Mouse (Mus musculus): ENCODE measurements around the gene Tbx10. TPM values are rescaled to one million over a fixed set of nuclear protein-coding genes. Genes with fewer than 3 reads are reported as not detected.

Gene Tbx10
- polyA plus RNA-seq, 1 experiment from 2014 or later = not detected

DNA sequence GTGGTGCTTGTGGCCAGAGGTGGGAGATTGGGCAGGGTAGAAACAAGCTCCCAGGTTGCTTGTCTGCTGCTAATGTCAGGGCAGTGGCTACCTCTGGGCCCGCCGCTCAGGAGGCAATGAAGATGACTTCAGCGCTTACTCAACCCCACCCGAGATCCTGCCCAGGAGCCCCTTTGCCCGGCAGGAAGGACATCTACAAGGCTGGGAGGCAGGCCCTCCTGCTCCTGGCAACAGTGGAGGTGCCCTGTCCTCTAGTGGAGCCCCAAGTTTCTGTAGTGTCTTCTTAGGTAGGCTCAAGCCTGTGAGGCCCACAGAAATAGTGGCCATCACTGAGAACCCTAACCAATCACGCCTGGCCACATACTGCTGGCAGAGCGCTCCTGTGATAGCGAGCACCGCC, 12.5 kb downstream of the Tbx10 start:
- 82% methylated on average over 9 of the region's 9 CpGs for WGBS

DNA sequence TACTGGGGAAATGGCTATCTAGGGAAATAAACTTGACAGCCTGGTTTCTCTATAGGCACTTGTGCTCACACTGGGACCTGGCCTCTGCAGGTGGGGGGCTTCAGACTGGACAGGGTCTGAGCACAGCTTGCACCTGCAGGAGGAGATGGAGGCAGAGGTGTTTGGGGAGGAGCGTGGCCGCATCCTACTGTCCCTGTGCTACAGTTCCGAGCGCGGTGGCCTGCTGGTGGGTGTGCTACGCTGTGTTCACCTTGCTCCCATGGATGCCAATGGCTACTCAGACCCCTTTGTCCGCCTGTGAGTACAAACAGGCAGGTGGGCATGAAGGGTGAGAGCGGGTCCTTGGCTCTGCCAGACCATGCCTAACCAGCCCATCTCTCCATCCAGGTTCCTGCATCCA, 13.4 kb downstream of the Tbx10 start:
- Histone ChIP-seq H3K36me3 (ENCODE audit: control insufficient read depth, insufficient read depth) (peaks cover 7% of the 10 kb centered on the region), H3K4me3 (replicated peaks; ENCODE audit: low read length) (no peak overlapping the region), H3K9me3 (ENCODE audit: control insufficient read depth, low read length) (no peaks in the 10 kb centered on the region), H3K27ac (ENCODE audit: low read length) (no peak overlapping the region), H3K4me2 (ENCODE audit: low read length) (no peak overlapping the region), H3K9ac (replicated peaks; ENCODE audit: low read depth, low read length) (no peak overlapping the region), H3K27me3 (replicated peaks; ENCODE audit: control insufficient read depth, insufficient read depth, low read length) (no peaks in the 10 kb centered on the region), H3K4me1 (replicated peaks; ENCODE audit: control insufficient read depth, insufficient read depth, low read length) (peaks cover 9% of the 10 kb centered on the region)
- ATAC-seq = no peak
- 93% methylated on average over 8 of the region's 8 CpGs for WGBS

More for the DNA sequence above, 12.5 kb downstream of the Tbx10 start:
- Histone ChIP-seq H3K27me3 (replicated peaks; ENCODE audit: control insufficient read depth, insufficient read depth, low read length) (no peaks in the 10 kb centered on the region), H3K4me3 (replicated peaks; ENCODE audit: low read length) (no peak overlapping the region), H3K9ac (replicated peaks; ENCODE audit: low read depth, low read length) (no peak overlapping the region), H3K4me2 (ENCODE audit: low read length) (no peak overlapping the region), H3K27ac (ENCODE audit: low read length) (no peak overlapping the region), H3K4me1 (replicated peaks; ENCODE audit: control insufficient read depth, insufficient read depth, low read length) (peaks cover 8% of the 10 kb centered on the region), H3K36me3 (ENCODE audit: control insufficient read depth, insufficient read depth) (peaks cover 7% of the 10 kb centered on the region), H3K9me3 (ENCODE audit: control insufficient read depth, low read length) (no peaks in the 10 kb centered on the region)
- ATAC-seq = no peak

DNA sequence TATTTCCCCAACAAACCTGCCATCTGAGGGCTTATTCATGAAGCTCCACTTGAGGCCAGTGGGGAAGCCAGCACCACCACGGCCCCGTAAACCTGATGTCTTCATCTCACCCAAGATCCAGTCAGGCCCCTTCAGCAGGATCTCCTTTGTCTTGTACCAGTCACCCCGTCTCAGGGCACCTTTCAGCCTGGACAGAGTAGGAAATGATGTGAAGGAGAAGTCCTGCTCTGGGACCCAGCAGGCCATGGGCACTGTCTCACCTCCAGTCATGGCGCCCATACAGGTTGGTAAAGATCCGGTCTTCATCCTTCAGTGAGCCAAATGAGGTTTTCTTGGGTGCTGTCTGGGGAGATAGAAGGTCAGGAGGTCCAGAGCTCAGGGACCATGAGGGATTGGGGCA, 18.5 kb downstream of the Tbx10 start:
- no peak for ATAC-seq
- Histone ChIP-seq H3K4me2 (ENCODE audit: low read length) (no peak overlapping the region), H3K27ac (ENCODE audit: low read length) (no peak overlapping the region)

DNA sequence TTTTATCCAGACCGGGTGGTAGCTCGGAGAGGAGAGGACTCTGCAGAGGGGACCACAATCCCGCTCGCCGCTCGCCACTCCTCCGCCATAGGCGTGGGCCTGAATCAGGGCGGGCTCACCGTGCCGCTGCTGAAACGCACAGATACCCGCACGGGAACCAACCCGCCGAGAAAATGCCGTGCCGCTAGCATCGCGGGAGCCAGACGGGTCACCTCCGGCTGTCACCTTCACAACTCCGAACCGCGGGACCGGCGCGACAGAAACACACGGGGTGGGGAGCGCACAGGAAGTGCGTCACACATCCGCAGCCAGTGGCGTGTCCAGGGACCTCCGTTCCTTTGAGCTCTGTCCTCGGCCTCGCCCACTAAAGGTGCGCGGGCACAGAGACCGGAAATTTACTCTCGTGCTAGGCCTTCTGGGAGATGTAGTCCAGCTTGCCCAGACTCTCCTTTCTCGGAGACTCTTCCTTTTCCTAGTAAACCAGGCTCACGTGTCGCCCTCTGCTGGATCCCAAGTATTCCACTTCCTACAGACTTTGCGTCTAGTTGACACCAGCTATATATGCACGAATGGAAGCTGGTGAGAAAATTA, 20.0 kb downstream of the Tbx10 start, which contains the start of gene Ndufv1:
Gene Ndufv1, minus strand, starts transcription at position 375 of the 591 bp plus-strand sequence.
- H3K27ac ChIP-seq (ENCODE audit: low read length) = peak within 1 kb of the TSS; percentile 45
- peak within 1 kb of the TSS; percentile 73 for H3K9ac ChIP-seq (replicated peaks; ENCODE audit: low read depth, low read length)
- H3K4me1 ChIP-seq (replicated peaks; ENCODE audit: control insufficient read depth, insufficient read depth, low read length) = peaks cover 13% of the 10 kb centered on the region
- no peaks in the 10 kb centered on the region for H3K27me3 ChIP-seq (replicated peaks; ENCODE audit: control insufficient read depth, insufficient read depth, low read length)
- H3K9me3 ChIP-seq (ENCODE audit: control insufficient read depth, low read length) = no peaks in the 10 kb centered on the region
- peak; percentile 100 for ATAC-seq
- H3K4me3 ChIP-seq (replicated peaks; ENCODE audit: low read length) = peak within 1 kb of the TSS; percentile 85
- H3K4me2 ChIP-seq (ENCODE audit: low read length) = peak within 1 kb of the TSS; percentile 78
- peaks cover 5% of the 10 kb centered on the region; the same call in 1 of the 2 replicates for H3K36me3 ChIP-seq (ENCODE audit: control insufficient read depth, insufficient read depth)
- under 1% methylated on average over 45 of the region's 45 CpGs for WGBS

More for the DNA sequence above, 18.5 kb downstream of the Tbx10 start:
- no peak overlapping the region for H3K9ac ChIP-seq (replicated peaks; ENCODE audit: low read depth, low read length)
- no peak overlapping the region for H3K4me3 ChIP-seq (replicated peaks; ENCODE audit: low read length)
- no peaks in the 10 kb centered on the region for H3K27me3 ChIP-seq (replicated peaks; ENCODE audit: control insufficient read depth, insufficient read depth, low read length)
- peaks cover 13% of the 10 kb centered on the region for H3K4me1 ChIP-seq (replicated peaks; ENCODE audit: control insufficient read depth, insufficient read depth, low read length)
- WGBS = 94% methylated on average over 5 of the region's 5 CpGs
- peaks cover 9% of the 10 kb centered on the region for H3K36me3 ChIP-seq (ENCODE audit: control insufficient read depth, insufficient read depth)
- no peaks in the 10 kb centered on the region for H3K9me3 ChIP-seq (ENCODE audit: control insufficient read depth, low read length)

DNA sequence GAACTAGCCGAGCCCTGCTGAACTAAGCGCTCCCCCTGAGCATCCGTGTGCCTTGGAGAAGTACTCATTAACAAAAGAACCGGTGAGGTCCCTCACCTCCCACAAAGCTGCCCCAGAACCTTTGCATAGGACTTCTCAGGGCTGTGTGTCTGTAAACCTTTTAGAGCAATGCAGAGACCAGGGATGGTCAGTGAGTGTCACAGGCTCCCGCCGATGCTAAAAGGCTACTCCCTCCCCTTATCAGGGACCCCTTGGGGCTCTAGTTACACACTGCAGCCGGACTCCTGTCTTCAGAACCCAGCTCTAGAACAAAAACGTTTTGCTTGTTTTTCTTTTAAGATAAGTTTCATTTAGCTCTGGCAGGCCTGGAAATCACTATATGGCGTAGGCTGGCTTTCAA, 20.5 kb downstream of the Tbx10 start:
- 0 out of 2 replicates have a peak overlapping the region, but pooled peaks have one; percentile 15 for H3K9ac ChIP-seq (replicated peaks; ENCODE audit: low read depth, low read length)
- peak overlapping the region; percentile 85 for H3K4me3 ChIP-seq (replicated peaks; ENCODE audit: low read length)
- ATAC-seq = no peak
- no peaks in the 10 kb centered on the region for H3K9me3 ChIP-seq (ENCODE audit: control insufficient read depth, low read length)
- H3K27me3 ChIP-seq (replicated peaks; ENCODE audit: control insufficient read depth, insufficient read depth, low read length) = no peaks in the 10 kb centered on the region
- H3K4me1 ChIP-seq (replicated peaks; ENCODE audit: control insufficient read depth, insufficient read depth, low read length) = peaks cover 13% of the 10 kb centered on the region
- H3K4me2 ChIP-seq (ENCODE audit: low read length) = peak overlapping the region; percentile 48
- H3K27ac ChIP-seq (ENCODE audit: low read length) = no peak overlapping the region
- H3K36me3 ChIP-seq (ENCODE audit: control insufficient read depth, insufficient read depth) = peaks cover 5% of the 10 kb centered on the region; the same call in 1 of the 2 replicates
- 24% methylated on average over 9 of the region's 9 CpGs for WGBS

DNA sequence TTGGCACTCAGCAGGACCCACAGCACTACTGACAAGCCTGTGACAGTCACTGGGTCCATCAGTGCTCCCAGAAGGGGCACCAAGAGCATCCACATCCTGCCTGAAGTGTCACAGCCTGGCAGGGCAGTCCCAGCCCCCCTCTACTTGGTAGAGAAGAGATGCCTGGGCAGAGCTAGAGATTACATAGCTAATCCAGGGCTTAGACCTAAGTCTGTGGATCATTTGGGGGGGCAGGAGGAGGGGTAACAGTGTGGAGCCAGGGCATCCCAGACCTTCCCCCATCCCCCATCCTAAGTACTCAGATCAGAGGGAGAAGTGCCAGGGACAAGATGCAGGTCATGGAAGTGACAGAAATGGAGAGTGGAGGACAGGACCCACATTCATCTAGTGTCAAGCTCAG, 22.2 kb downstream of the Tbx10 start:
- no peaks in the 10 kb centered on the region for H3K27me3 ChIP-seq (replicated peaks; ENCODE audit: control insufficient read depth, insufficient read depth, low read length)
- 0 out of 2 replicates have a peak, but pooled peaks cover 2% of the 10 kb centered on the region for H3K36me3 ChIP-seq (ENCODE audit: control insufficient read depth, insufficient read depth)
- no peaks in the 10 kb centered on the region for H3K9me3 ChIP-seq (ENCODE audit: control insufficient read depth, low read length)
- no peak for ATAC-seq
- no peak overlapping the region for H3K4me2 ChIP-seq (ENCODE audit: low read length)
- no peak overlapping the region for H3K27ac ChIP-seq (ENCODE audit: low read length)
- H3K9ac ChIP-seq (replicated peaks; ENCODE audit: low read depth, low read length) = no peak overlapping the region
- peaks cover 18% of the 10 kb centered on the region for H3K4me1 ChIP-seq (replicated peaks; ENCODE audit: control insufficient read depth, insufficient read depth, low read length)
- no peak overlapping the region for H3K4me3 ChIP-seq (replicated peaks; ENCODE audit: low read length)

DNA sequence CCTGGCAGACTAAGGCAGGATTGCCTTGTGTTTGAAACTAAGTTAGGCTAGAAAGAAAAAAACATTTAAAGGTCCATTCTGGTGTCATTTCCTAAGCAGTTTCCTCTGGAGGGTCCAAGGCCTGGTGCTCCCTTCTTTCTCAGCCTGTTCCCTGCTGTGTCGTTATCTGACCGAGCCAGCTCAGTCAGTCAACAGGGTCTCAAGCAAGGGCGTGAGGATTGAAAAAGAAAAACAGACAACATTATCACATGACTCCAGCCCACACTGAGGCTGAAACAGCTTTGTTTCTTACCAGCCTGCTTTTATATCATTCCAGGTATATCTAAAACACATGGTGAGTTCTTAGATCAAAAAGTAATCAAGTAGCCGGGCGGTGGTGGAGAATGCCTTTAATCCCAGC, 23.1 kb downstream of the Tbx10 start:
- no peak overlapping the region for H3K9ac ChIP-seq (replicated peaks; ENCODE audit: low read depth, low read length)
- H3K4me1 ChIP-seq (replicated peaks; ENCODE audit: control insufficient read depth, insufficient read depth, low read length) = peaks cover 18% of the 10 kb centered on the region
- no peak overlapping the region for H3K4me2 ChIP-seq (ENCODE audit: low read length)
- WGBS = 61% methylated on average over 5 of the region's 5 CpGs
- no peaks in the 10 kb centered on the region for H3K27me3 ChIP-seq (replicated peaks; ENCODE audit: control insufficient read depth, insufficient read depth, low read length)
- H3K9me3 ChIP-seq (ENCODE audit: control insufficient read depth, low read length) = no peaks in the 10 kb centered on the region
- no peak overlapping the region for H3K27ac ChIP-seq (ENCODE audit: low read length)
- no peak overlapping the region for H3K4me3 ChIP-seq (replicated peaks; ENCODE audit: low read length)
- no peak for ATAC-seq
- H3K36me3 ChIP-seq (ENCODE audit: control insufficient read depth, insufficient read depth) = 0 out of 2 replicates have a peak, but pooled peaks cover 2% of the 10 kb centered on the region

DNA sequence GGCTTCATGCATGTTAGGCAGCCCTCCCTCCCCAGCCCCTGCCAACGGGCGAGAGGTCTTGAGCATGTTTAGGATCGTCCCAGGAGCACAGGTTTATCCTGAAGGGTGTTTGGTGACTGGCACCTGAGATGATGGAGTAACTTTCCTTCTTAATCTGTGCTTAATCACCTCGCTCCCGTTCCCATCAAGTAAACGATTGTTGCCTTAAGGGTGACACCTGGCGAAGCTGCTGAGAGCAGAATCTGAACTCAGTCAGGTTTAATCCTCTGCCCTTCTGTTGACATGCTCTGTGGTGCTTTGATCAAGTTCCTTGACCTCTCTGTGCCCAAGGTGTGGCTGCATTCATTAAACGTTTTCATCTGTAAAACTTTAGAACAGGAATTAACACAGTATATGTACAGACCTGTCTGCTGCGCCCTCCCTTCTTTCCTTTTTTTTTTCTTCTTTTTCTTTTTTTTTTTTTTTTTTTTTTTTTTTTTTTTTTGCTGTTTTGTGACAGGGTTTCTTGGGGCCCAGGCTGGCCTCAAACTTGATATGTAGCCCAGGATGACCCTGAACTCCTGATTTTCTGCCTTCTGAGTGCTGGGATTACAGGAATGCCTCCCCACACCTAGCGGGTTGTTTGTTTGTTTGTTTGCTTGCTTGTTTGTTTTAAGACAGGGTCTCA, 25.5 kb downstream of the Tbx10 start:
- H3K4me3 ChIP-seq (replicated peaks; ENCODE audit: low read length) = no peak overlapping the region
- H3K4me1 ChIP-seq (replicated peaks; ENCODE audit: control insufficient read depth, insufficient read depth, low read length) = peaks cover 5% of the 10 kb centered on the region; the same call in 1 of the 2 replicates
- no peak overlapping the region for H3K4me2 ChIP-seq (ENCODE audit: low read length)
- H3K27ac ChIP-seq (ENCODE audit: low read length) = no peak overlapping the region
- 66% methylated on average over 10 of the region's 10 CpGs for WGBS
- H3K27me3 ChIP-seq (replicated peaks; ENCODE audit: control insufficient read depth, insufficient read depth, low read length) = no peaks in the 10 kb centered on the region
- H3K9me3 ChIP-seq (ENCODE audit: control insufficient read depth, low read length) = no peaks in the 10 kb centered on the region
- no peaks in the 10 kb centered on the region for H3K36me3 ChIP-seq (ENCODE audit: control insufficient read depth, insufficient read depth)
- H3K9ac ChIP-seq (replicated peaks; ENCODE audit: low read depth, low read length) = no peak overlapping the region
- ATAC-seq = no peak

DNA sequence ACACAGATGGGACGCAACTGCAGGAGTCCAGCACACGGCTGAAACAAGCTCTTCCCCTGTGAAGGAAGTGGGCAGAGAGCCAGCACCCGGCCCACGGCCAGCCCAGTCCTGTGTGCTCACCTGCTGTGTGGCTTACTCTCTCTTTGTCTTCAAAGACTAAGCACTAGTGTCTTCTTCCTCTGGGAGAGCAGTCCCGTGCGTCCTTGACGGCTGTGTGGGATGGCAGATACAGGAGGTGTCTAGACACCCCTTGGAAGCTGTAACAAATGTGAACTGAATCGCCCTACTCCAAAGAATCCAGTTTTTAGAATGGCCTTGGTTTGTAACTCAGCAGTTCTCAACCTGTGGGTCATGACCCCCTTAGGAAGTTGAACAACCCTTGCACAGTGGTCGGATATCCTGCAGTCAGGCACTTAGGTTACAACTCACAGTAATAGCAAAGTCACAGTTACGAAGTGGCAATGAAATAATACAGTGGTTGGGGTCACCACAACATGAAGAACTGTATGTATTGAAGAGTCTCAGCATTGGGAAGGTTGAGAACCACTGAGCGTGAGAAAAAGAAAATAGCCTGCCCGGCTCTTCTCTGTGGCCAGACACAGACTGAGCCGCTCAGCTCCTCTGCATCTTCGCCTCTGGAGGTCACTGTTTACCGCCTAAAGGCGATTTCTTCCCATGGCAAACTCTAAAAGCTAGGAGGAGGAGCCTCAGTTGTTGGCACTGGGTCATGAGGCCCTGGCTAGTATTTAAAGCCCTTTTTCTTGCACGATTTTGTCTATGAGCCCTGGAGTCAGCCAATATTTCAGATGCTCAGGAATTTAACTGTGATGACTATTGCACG, 26.4 kb downstream of the Tbx10 start:
- Histone ChIP-seq H3K4me3 (replicated peaks; ENCODE audit: low read length) (no peak overlapping the region), H3K4me1 (replicated peaks; ENCODE audit: control insufficient read depth, insufficient read depth, low read length) (peaks cover 5% of the 10 kb centered on the region; the same call in 1 of the 2 replicates), H3K4me2 (ENCODE audit: low read length) (no peak overlapping the region), H3K27ac (ENCODE audit: low read length) (no peak overlapping the region), H3K9me3 (ENCODE audit: control insufficient read depth, low read length) (no peaks in the 10 kb centered on the region), H3K36me3 (ENCODE audit: control insufficient read depth, insufficient read depth) (no peaks in the 10 kb centered on the region), H3K9ac (replicated peaks; ENCODE audit: low read depth, low read length) (no peak overlapping the region), H3K27me3 (replicated peaks; ENCODE audit: control insufficient read depth, insufficient read depth, low read length) (no peaks in the 10 kb centered on the region)
- peak; percentile 71; the same call in 1 of the 2 replicates for ATAC-seq
- WGBS = 21% methylated on average over 18 of the region's 18 CpGs
